Comparison of ENCODE assay signal across 21 mouse cellular contexts in genomic region chr7:16918670-16919069, GRCm38 (mm10). TPM values are rescaled to one million over a fixed set of nuclear protein-coding genes. Genes with fewer than 3 reads are reported as not detected.
DNase-seq lines count a peak whose midpoint lies in the region; ATAC-seq and TF ChIP-seq lines count a peak whose summit lies in the region.
"Had no signal": no experiment of that assay in that cellular context is flagged by ENCODE, and none has a peak within 500 bp of the region (broad histone marks: within the 10 kb centered on the region; RNA-seq: fewer than 3 reads in every experiment).

No protein-coding gene starts in this region.

- no peak for DNase-seq in left cerebral cortex, adult 2 months (ENCODE audit: extremely low spot score in 1 of 2, low spot score in 2 of 2)
- DNase-seq in left cerebral cortex, adult 11 months (ENCODE audit: low spot score): no peak
- DNase-seq in MN1 (ENCODE audit: low spot score): peak; percentile 40
- DNase-seq in Patski (ENCODE audit: low read depth, low spot score): no peak
- no peak for DNase-seq in right cerebral cortex, postnatal 10 days (ENCODE audit: low spot score in 2 of 2)
- DNase-seq: gastrocnemius, postnatal 14 days; kidney, adult 18-20 months; retina, postnatal 1 day; right cerebral cortex, postnatal 4 days; thymus, adult 2 months had no signal

- H3K27me3 ChIP-seq in forebrain, embryonic 13.5 days: no peaks in the 10 kb centered on the region
- H3K27me3 ChIP-seq in forebrain, embryonic 15.5 days: no peaks in the 10 kb centered on the region
- H3K27me3 ChIP-seq in Patski: no peaks in the 10 kb centered on the region
- H3K27me3 ChIP-seq: forebrain, embryonic 12.5 days; heart, embryonic 15.5 days; lung, embryonic 15.5 days had no signal

- no peak for ATAC-seq in forebrain, embryonic 13.5 days
- ATAC-seq in forebrain, embryonic 15.5 days (replicated peaks): no peak
- peak; percentile 29 for ATAC-seq in Patski
- ATAC-seq in megakaryocyte, adult 5-6 weeks (ENCODE audit: poor library complexity, severe bottlenecking): no peak
- ATAC-seq: midbrain, embryonic 16.5 days had no signal

- no peak overlapping the region for H3K27ac ChIP-seq in forebrain, embryonic 13.5 days
- no peak overlapping the region for H3K27ac ChIP-seq in forebrain, embryonic 15.5 days (replicated peaks)
- H3K27ac ChIP-seq in left cerebral cortex, adult 2 months: peak overlapping the region; percentile 69
- H3K27ac ChIP-seq: heart, embryonic 15.5 days; kidney, postnatal 0 days; liver, embryonic 14.5 days; lung, embryonic 15.5 days had no signal

- H3K9me3 ChIP-seq in forebrain, embryonic 13.5 days (replicated peaks): no peaks in the 10 kb centered on the region
- H3K9me3 ChIP-seq in forebrain, embryonic 15.5 days: no peaks in the 10 kb centered on the region
- H3K9me3 ChIP-seq: forebrain, embryonic 12.5 days; heart, embryonic 15.5 days; lung, embryonic 15.5 days had no signal

- peaks cover 50% of the 10 kb centered on the region for H3K4me1 ChIP-seq in forebrain, embryonic 13.5 days
- H3K4me1 ChIP-seq in forebrain, embryonic 15.5 days: peaks cover 44% of the 10 kb centered on the region

- WGBS in forebrain, embryonic 13.5 days: 80% methylated on average over 3 of the region's 3 CpGs
- 74% methylated on average over 3 of the region's 3 CpGs for WGBS in forebrain, embryonic 15.5 days

- intact Hi-C loops in left cerebral cortex, adult 2 months (cut with DNase I): no loop called here

- H3K9ac ChIP-seq in forebrain, embryonic 13.5 days: 0 out of 2 replicates have a peak overlapping the region, but pooled peaks have one; percentile 21
- no peak overlapping the region for H3K9ac ChIP-seq in forebrain, embryonic 15.5 days (replicated peaks)
- H3K9ac ChIP-seq: forebrain, embryonic 12.5 days; heart, embryonic 15.5 days; liver, embryonic 14.5 days had no signal

- TF ChIP-seq CTCF in left cerebral cortex, adult 2 months (IDR thresholded peaks at IDR 0.05): no peak
- TF ChIP-seq CTCF in Patski (IDR thresholded peaks at IDR 0.05): no peak

- in situ Hi-C loops in Patski (cut with MboI; ENCODE audit: low pct_unique_long_range_greater_than_20kb): no loop called here

- H3K4me2 ChIP-seq in forebrain, embryonic 13.5 days: no peak overlapping the region
- H3K4me2 ChIP-seq in forebrain, embryonic 15.5 days (replicated peaks): no peak overlapping the region
- H3K4me2 ChIP-seq: forebrain, embryonic 12.5 days; heart, embryonic 15.5 days; lung, embryonic 15.5 days had no signal

- H3K36me3 ChIP-seq in forebrain, embryonic 13.5 days (ENCODE audit: poor library complexity, severe bottlenecking): peaks cover 64% of the 10 kb centered on the region
- H3K36me3 ChIP-seq in forebrain, embryonic 15.5 days: peaks cover 50% of the 10 kb centered on the region

- CTCF ChIA-PET in Patski (lab: Charles Lee): interaction anchor here (1.9 to 2.0 kb wide), 2 partner anchors 24 to 44 kb away, joined by 8 to 10 read pairs; no protein-coding TSS in a partner anchor

- POLR2A ChIA-PET in Patski (lab: Charles Lee): no interaction called here

- no peak overlapping the region for H3K4me3 ChIP-seq in forebrain, embryonic 13.5 days
- no peak overlapping the region for H3K4me3 ChIP-seq in forebrain, embryonic 15.5 days
- no peak overlapping the region for H3K4me3 ChIP-seq in left cerebral cortex, adult 2 months
- H3K4me3 ChIP-seq: forebrain, embryonic 12.5 days; heart, embryonic 15.5 days; lung, embryonic 15.5 days had no signal

RNA-seq across cellular contexts. Expression of gene Calm3, which starts 5.2 kb away (rescaled TPM):
- 271 and 296 TPM in 2 replicates for polyA plus RNA-seq in forebrain, embryonic 13.5 days (2015; fragmentation: Nextera tagmentation; extraction: Ambion mirVana)
- polyA plus RNA-seq in forebrain, embryonic 15.5 days (2015; fragmentation: Nextera tagmentation; extraction: Ambion mirVana): 291 and 305 TPM in 2 replicates
- 1,000 to 10,000 TPM; 1,732 to 1,834 TPM for total RNA-seq in left cerebral cortex, adult 2 months (2021)
- 237 TPM for polyA plus RNA-seq in Patski (2021)
- total RNA-seq in megakaryocyte, adult 5-6 weeks (2015): 113 and 140 TPM in 2 replicates
- 322 and 392 TPM in 2 replicates for total RNA-seq in megakaryocyte, adult 5-6 weeks (2017)

RNA-seq across cellular contexts. Expression of gene Ptgir, which starts 12.4 kb away (rescaled TPM):
- 0.14 and 0.37 TPM in 2 replicates for polyA plus RNA-seq in forebrain, embryonic 13.5 days (2015; fragmentation: Nextera tagmentation; extraction: Ambion mirVana)
- polyA plus RNA-seq in forebrain, embryonic 15.5 days (2015; fragmentation: Nextera tagmentation; extraction: Ambion mirVana): 0.13 and 0.29 TPM in 2 replicates
- total RNA-seq in left cerebral cortex, adult 2 months (2021): under 1 TPM; 0.11 to 0.21 TPM
- not detected for polyA plus RNA-seq in Patski (2021)
- total RNA-seq in megakaryocyte, adult 5-6 weeks (2015): 16.0 and 18.1 TPM in 2 replicates
- total RNA-seq in megakaryocyte, adult 5-6 weeks (2017): 14.5 and 16.6 TPM in 2 replicates

RNA-seq across cellular contexts. Expression of gene Pnmal2, which starts 25.8 kb away (rescaled TPM):
- 59.5 and 78.0 TPM in 2 replicates for polyA plus RNA-seq in forebrain, embryonic 13.5 days (2015; fragmentation: Nextera tagmentation; extraction: Ambion mirVana)
- 87.4 and 102 TPM in 2 replicates for polyA plus RNA-seq in forebrain, embryonic 15.5 days (2015; fragmentation: Nextera tagmentation; extraction: Ambion mirVana)
- total RNA-seq in left cerebral cortex, adult 2 months (2021): 100 to 1,000 TPM; 304 to 311 TPM
- polyA plus RNA-seq in Patski (2021): 11.2 TPM
- not detected in 2 replicates for total RNA-seq in megakaryocyte, adult 5-6 weeks (2015)
- total RNA-seq in megakaryocyte, adult 5-6 weeks (2017): not detected in 2 replicates
- total RNA-seq: hematopoietic stem cell, adult 5-6 weeks had no signal

RNA-seq across cellular contexts. Expression of gene Gng8, which starts 27.1 kb away (rescaled TPM):
- polyA plus RNA-seq in forebrain, embryonic 13.5 days (2015; fragmentation: Nextera tagmentation; extraction: Ambion mirVana): 9.2 and 18.2 TPM in 2 replicates
- 4.4 TPM in 2 replicates for polyA plus RNA-seq in forebrain, embryonic 15.5 days (2015; fragmentation: Nextera tagmentation; extraction: Ambion mirVana)
- total RNA-seq in left cerebral cortex, adult 2 months (2021): 1 to 10 TPM; 1.8 to 2.7 TPM
- 0.09 TPM for polyA plus RNA-seq in Patski (2021)
- not detected in 2 replicates for total RNA-seq in megakaryocyte, adult 5-6 weeks (2015)
- total RNA-seq in megakaryocyte, adult 5-6 weeks (2017): 0.48 TPM in 1 of 2 replicates, not detected in the other

RNA-seq across cellular contexts. Expression of gene Pnmal1, which starts 40.8 kb away (rescaled TPM):
- polyA plus RNA-seq in forebrain, embryonic 13.5 days (2015; fragmentation: Nextera tagmentation; extraction: Ambion mirVana): 37.0 and 40.8 TPM in 2 replicates
- polyA plus RNA-seq in forebrain, embryonic 15.5 days (2015; fragmentation: Nextera tagmentation; extraction: Ambion mirVana): 47.9 and 53.1 TPM in 2 replicates
- 100 to 1,000 TPM; 106 to 118 TPM for total RNA-seq in left cerebral cortex, adult 2 months (2021)
- not detected for polyA plus RNA-seq in Patski (2021)
- total RNA-seq in megakaryocyte, adult 5-6 weeks (2015): not detected in 2 replicates
- total RNA-seq in megakaryocyte, adult 5-6 weeks (2017): not detected in 2 replicates
- total RNA-seq: gastrocnemius, postnatal 14 days; heart, adult 8-10 months; hematopoietic stem cell, adult 5-6 weeks had no signal
- polyA plus RNA-seq: thymus, adult 2 months had no signal
